ENCODE assay signal across 10 mouse cellular contexts in the genomic region with DNA sequence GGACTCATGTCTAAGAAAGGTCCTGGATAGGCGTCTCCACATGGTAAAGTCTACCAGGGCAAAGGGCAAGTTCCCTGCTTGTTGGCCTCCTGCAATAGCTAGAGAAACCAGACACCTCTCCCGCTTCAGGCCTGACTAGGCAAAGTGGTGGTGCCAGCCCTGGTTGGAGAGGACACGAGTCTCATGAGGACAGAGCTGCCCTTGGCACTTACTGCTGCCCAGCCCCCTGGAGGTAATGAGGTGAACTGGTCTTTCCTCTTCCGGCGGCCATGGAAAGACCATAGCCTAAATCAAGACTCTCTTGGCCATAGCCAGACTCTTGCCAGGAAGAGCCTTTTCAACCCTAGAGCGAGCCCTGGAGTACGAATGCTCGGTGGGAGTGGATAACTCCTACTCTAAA. TPM values are rescaled to one million over a fixed set of nuclear protein-coding genes. Genes with fewer than 3 reads are reported as not detected.
DNase-seq lines count a peak whose midpoint lies in the region; ATAC-seq and TF ChIP-seq lines count a peak whose summit lies in the region.
"Had no signal": no experiment of that assay in that cellular context is flagged by ENCODE, and none has a peak within 500 bp of the region (broad histone marks: within the 10 kb centered on the region; RNA-seq: fewer than 3 reads in every experiment).

No protein-coding gene starts in this region.

- 76% methylated on average over 8 of the region's 8 CpGs for WGBS in kidney, embryonic 14.5 days
- WGBS in bone marrow, adult 2 months = 74% methylated on average over 8 of the region's 8 CpGs

- no peak for ATAC-seq in kidney, embryonic 14.5 days (ENCODE audit: low FRiP score, low TSS enrichment)
- ATAC-seq in CD4-positive, CD25-positive, alpha-beta regulatory T cell, adult 4 months = no peak

- DNase-seq in kidney, adult 18-20 months = peak; percentile 28
- DNase-seq in cerebellum, postnatal 10 days = peak; percentile 63 to 68
- peak; percentile 66 to 71 for DNase-seq in gastrocnemius, postnatal 36 days
- no peak for DNase-seq in right cerebral cortex, postnatal 25 days
- DNase-seq: adrenal gland, postnatal 25 days; lung, postnatal 4 days had no signal

- no peaks in the 10 kb centered on the region for H3K27me3 ChIP-seq in kidney, embryonic 14.5 days (ENCODE audit: control insufficient read depth, insufficient read depth, low read length)

- H3K36me3 ChIP-seq in kidney, embryonic 14.5 days (ENCODE audit: control insufficient read depth, insufficient read depth, low read length) = peaks cover 5% of the 10 kb centered on the region; the same call in 1 of the 2 replicates

- peak; percentile 16; the same call in 1 of the 2 replicates for TF ChIP-seq CTCF in bone marrow, adult 2 months (IDR thresholded peaks at IDR 0.05; ENCODE audit: control insufficient read depth, insufficient read depth, low read length)

- no peak overlapping the region for H3K9ac ChIP-seq in kidney, embryonic 14.5 days (ENCODE audit: low read depth, low read length)

- no peak overlapping the region for H3K27ac ChIP-seq in kidney, embryonic 14.5 days (ENCODE audit: low read depth, low read length)
- no peak overlapping the region for H3K27ac ChIP-seq in bone marrow, adult 2 months (ENCODE audit: control insufficient read depth, insufficient read depth, low read depth, low read length, poor library complexity)
- H3K27ac ChIP-seq: limb, embryonic 10.5 days had no signal

- no peak for TF ChIP-seq POLR2A in bone marrow, adult 2 months (IDR thresholded peaks at IDR 0.05; ENCODE audit: borderline replicate concordance, control insufficient read depth, low read depth, low read length)

- peaks cover 13% of the 10 kb centered on the region for H3K4me1 ChIP-seq in kidney, embryonic 14.5 days (ENCODE audit: control insufficient read depth, insufficient read depth, low read length)
- peaks cover 2% of the 10 kb centered on the region; the same call in 1 of the 2 replicates for H3K4me1 ChIP-seq in bone marrow, adult 2 months (ENCODE audit: control insufficient read depth, insufficient read depth, low read length)

- H3K4me2 ChIP-seq in kidney, embryonic 14.5 days (replicated peaks; ENCODE audit: low read depth, low read length) = no peak overlapping the region

- no peak overlapping the region for H3K4me3 ChIP-seq in kidney, embryonic 14.5 days (ENCODE audit: low read length)
- H3K4me3 ChIP-seq in bone marrow, adult 2 months (replicated peaks; ENCODE audit: control insufficient read depth, low read depth, low read length) = no peak overlapping the region
- H3K4me3 ChIP-seq: limb, embryonic 10.5 days had no signal

- H3K9me3 ChIP-seq in kidney, embryonic 14.5 days (ENCODE audit: control insufficient read depth, low read length) = no peaks in the 10 kb centered on the region
- H3K9me3 ChIP-seq: limb, embryonic 10.5 days had no signal

- intact Hi-C loops in gastrocnemius, postnatal 36 days (cut with DNase I) = no loop called here

RNA-seq across cellular contexts. Expression of gene Atxn7l2, which starts 1.7 kb away (rescaled TPM):
- 16.9 and 21.9 TPM in 2 replicates for polyA plus RNA-seq in kidney, embryonic 14.5 days (2014; fragmentation: Nextera tagmentation; extraction: Ambion mirVana)
- 3.4 and 10.1 TPM in 2 replicates for polyA plus RNA-seq in bone marrow, adult 2 months (2011; ENCODE audit: insufficient read depth, insufficient read length, low replicate concordance, missing spikeins)
- 1 to 10 TPM; 5.7 to 6.1 TPM for total RNA-seq in gastrocnemius, postnatal 36 days (2021)
- polyA plus RNA-seq in CD4-positive, CD25-positive, alpha-beta regulatory T cell, adult 4 months (2017; shearing (Covaris generic)) = 1 to 10 TPM; 4.9 to 8.5 TPM

RNA-seq across cellular contexts. Expression of gene Cyb561d1, which starts 11.4 kb away (rescaled TPM):
- polyA plus RNA-seq in kidney, embryonic 14.5 days (2014; fragmentation: Nextera tagmentation; extraction: Ambion mirVana) = 1.4 and 2.2 TPM in 2 replicates
- polyA plus RNA-seq in bone marrow, adult 2 months (2011; ENCODE audit: insufficient read depth, insufficient read length, low replicate concordance, missing spikeins) = 3.8 and 12.1 TPM in 2 replicates
- total RNA-seq in gastrocnemius, postnatal 36 days (2021) = 1 to 10 TPM; 2.5 to 3.1 TPM
- polyA plus RNA-seq in CD4-positive, CD25-positive, alpha-beta regulatory T cell, adult 4 months (2017; shearing (Covaris generic)) = 1 to 10 TPM; 7.7 to 8.8 TPM

RNA-seq across cellular contexts. Expression of gene Sypl2, which starts 14.0 kb away (rescaled TPM):
- polyA plus RNA-seq in kidney, embryonic 14.5 days (2014; fragmentation: Nextera tagmentation; extraction: Ambion mirVana) = 2.9 and 4.7 TPM in 2 replicates
- polyA plus RNA-seq in bone marrow, adult 2 months (2011; ENCODE audit: insufficient read depth, insufficient read length, low replicate concordance, missing spikeins) = 0.37 TPM in 1 of 2 replicates, not detected in the other
- total RNA-seq in gastrocnemius, postnatal 36 days (2021) = 100 to 1,000 TPM; 479 to 547 TPM
- under 1 TPM in 1 of 2 experiments, not detected in 1; 0.08 TPM for polyA plus RNA-seq in CD4-positive, CD25-positive, alpha-beta regulatory T cell, adult 4 months (2017; shearing (Covaris generic))

RNA-seq across cellular contexts. Expression of gene Amigo1, which starts 26.3 kb away (rescaled TPM):
- polyA plus RNA-seq in kidney, embryonic 14.5 days (2014; fragmentation: Nextera tagmentation; extraction: Ambion mirVana) = 3.0 and 3.7 TPM in 2 replicates
- 0.75 and 1.9 TPM in 2 replicates for polyA plus RNA-seq in bone marrow, adult 2 months (2011; ENCODE audit: insufficient read depth, insufficient read length, low replicate concordance, missing spikeins)
- total RNA-seq in gastrocnemius, postnatal 36 days (2021) = 10 to 100 TPM; 23.3 to 27.5 TPM
- under 1 TPM; 0.32 to 0.54 TPM for polyA plus RNA-seq in CD4-positive, CD25-positive, alpha-beta regulatory T cell, adult 4 months (2017; shearing (Covaris generic))

RNA-seq across cellular contexts. Expression of gene Psma5, which starts 44.3 kb away (rescaled TPM):
- polyA plus RNA-seq in kidney, embryonic 14.5 days (2014; fragmentation: Nextera tagmentation; extraction: Ambion mirVana) = 327 and 365 TPM in 2 replicates
- polyA plus RNA-seq in bone marrow, adult 2 months (2011; ENCODE audit: insufficient read depth, insufficient read length, low replicate concordance, missing spikeins) = 37.3 and 60.9 TPM in 2 replicates
- total RNA-seq in gastrocnemius, postnatal 36 days (2021) = 10 to 100 TPM; 43.6 to 48.1 TPM
- 100 to 1,000 TPM; 180 to 185 TPM for polyA plus RNA-seq in CD4-positive, CD25-positive, alpha-beta regulatory T cell, adult 4 months (2017; shearing (Covaris generic))
